Mouse (Mus musculus) Patski (cell line): ENCODE results near the gene Atp6v1b1. TPM values are rescaled to one million over a fixed set of nuclear protein-coding genes. Genes with fewer than 3 reads are reported as not detected.
A peak's percentile ranks its signal among the peaks of the same experiment; 100 is the strongest.
"Not testable (repeated sequence)": the region's sequence is repeated elsewhere in the genome, so short reads cannot be mapped to it uniquely, and the experiment has no call there.

Experiments
- ATAC-seq: fragments of 100-300 bp; one replicate; pipeline ENCODE4 v1.8.0; 2021
- CTCF ChIA-PET: fragments of 350-600 bp; sonication (Branson Sonifier 250); formaldehyde crosslinking; loops from one replicate; lab custom pipeline; 2022; ENCODE audit warnings: inconsistent platforms; lab: Charles Lee
- POLR2A ChIA-PET: fragments of 350-600 bp; sonication (Branson Sonifier 250); formaldehyde crosslinking; loops from one replicate; lab custom pipeline; 2022; ENCODE audit warnings: antibody characterized with exemption, inconsistent platforms; lab: Charles Lee
- DNase-seq: peaks from one replicate; pipeline ENCODE4 v3.0.0-alpha.2; 2011; ENCODE audit warnings: low read depth, low spot score
- H3K27me3 ChIP-seq: fragments of 371-371 bp; one replicate; pipeline ENCODE4 v1.5.1; 2021
- CTCF ChIP-seq: fragments of 100-300 bp; IDR thresholded peaks from one replicate; pipeline ENCODE4 v1.5.1; 2021
- in situ Hi-C: fragments of 300-500 bp; cut with MboI; formaldehyde crosslinking; loops from 3 replicates; pipeline ENCODE4 v1.11.1; 2018; ENCODE audit warnings: low pct_unique_long_range_greater_than_20kb, mixed read lengths
- polyA plus RNA-seq: library from polyadenylated mRNA; unstranded; gene quantifications from one replicate; pipeline ENCODE4 v1.2.3, GENCODE M21; 2021

Atp6v1b1 gene
- polyA plus RNA-seq, 1 experiment from 2014 or later = not detected

- POLR2A ChIA-PET = interaction anchor here (0.6 kb wide), 1 partner anchor 606 kb away, joined by 3 read pairs; no protein-coding TSS in a partner anchor
- no peaks in the 10 kb centered on the region for H3K27me3 ChIP-seq
- peak; percentile 19 for ATAC-seq
- no peak for DNase-seq
- in situ Hi-C loops = loop anchor here (5.0 kb wide), 1 partner anchor 83 kb away; no protein-coding TSS in a partner anchor
- no peak for TF ChIP-seq CTCF
- CTCF ChIA-PET = interaction anchor here (0.6 to 2.1 kb wide), 9 partner anchors 8 to 43 kb away, joined by 3 to 8 read pairs (median 7); partner anchors contain the start of gene Ankrd53
Measured at GRCm38 (mm10) chr6:83774781-83775563, 32.2 kb downstream of the Atp6v1b1 start.

GRCm38 (mm10) chr6:83775638-83776293, 33.0 kb downstream of the Atp6v1b1 start, which contains the start of gene Tex261:
TSS of gene Tex261 (minus strand) at chr6:83775813.
- no peaks in the 10 kb centered on the region for H3K27me3 ChIP-seq
- peak; percentile 70 for DNase-seq
- in situ Hi-C loops = loop anchor here (5.0 kb wide), 1 partner anchor 83 kb away; no protein-coding TSS in a partner anchor
- ChIA-PET CTCF (interaction anchor here (0.6 to 2.1 kb wide), 16 partner anchors 9 to 86 kb away, joined by 3 to 8 read pairs (median 5); partner anchors contain the start of gene Ankrd53), POLR2A (interaction anchor here (0.6 kb wide), 1 partner anchor 607 kb away, joined by 3 read pairs; no protein-coding TSS in a partner anchor)
- ATAC-seq = peak; percentile 87
- no peak for TF ChIP-seq CTCF

- in situ Hi-C loops = loop anchor here (5.0 kb wide), 1 partner anchor 86 kb away; no protein-coding TSS in a partner anchor
- POLR2A ChIA-PET = no interaction called here
- ATAC-seq = no peak
- no peak for DNase-seq
- no peak for TF ChIP-seq CTCF
- CTCF ChIA-PET = interaction anchor here (0.9 to 1.0 kb wide), 3 partner anchors 9 to 13 kb away, joined by 3 to 7 read pairs (median 4); no protein-coding TSS in a partner anchor
- H3K27me3 ChIP-seq = no peaks in the 10 kb centered on the region
Measured at GRCm38 (mm10) chr6:83778306-83778705, 35.5 kb downstream of the Atp6v1b1 start.

- H3K27me3 ChIP-seq = no peaks in the 10 kb centered on the region
- no peak for ATAC-seq
- ChIA-PET CTCF (interaction anchor here (0.9 to 1.1 kb wide), 5 partner anchors 8 to 20 kb away, joined by 3 to 7 read pairs (median 4); no protein-coding TSS in a partner anchor), POLR2A (no interaction called here)
- in situ Hi-C loops = loop anchor here (5.0 kb wide), 1 partner anchor 87 kb away; no protein-coding TSS in a partner anchor
- DNase-seq = no peak
- no peak for TF ChIP-seq CTCF
Measured at GRCm38 (mm10) chr6:83779026-83779425, 36.2 kb downstream of the Atp6v1b1 start.

GRCm38 (mm10) chr6:83786426-83786825, 43.6 kb downstream of the Atp6v1b1 start:
- DNase-seq (no peak), ATAC-seq (no peak)
- ChIA-PET CTCF (interaction anchor here (0.7 to 1.5 kb wide), 2 partner anchors 8 to 11 kb away, joined by 3 to 7 read pairs; no protein-coding TSS in a partner anchor), POLR2A (no interaction called here)
- in situ Hi-C loops = no loop called here
- H3K27me3 ChIP-seq = no peaks in the 10 kb centered on the region
- TF ChIP-seq CTCF = no peak

GRCm38 (mm10) chr6:83788554-83788953, 45.8 kb downstream of the Atp6v1b1 start:
- no peak for ATAC-seq
- TF ChIP-seq CTCF = no peak
- ChIA-PET POLR2A (interaction anchor here (0.6 to 1.0 kb wide), 2 partner anchors 19 to 103 kb away, joined by 3 read pairs; no protein-coding TSS in a partner anchor), CTCF (no interaction called here)
- H3K27me3 ChIP-seq = no peaks in the 10 kb centered on the region
- in situ Hi-C loops = no loop called here
- DNase-seq = no peak

GRCm38 (mm10) chr6:83790533-83790932, 47.7 kb downstream of the Atp6v1b1 start:
- DNase-seq, in situ Hi-C loops, POLR2A ChIA-PET, H3K27me3 ChIP-seq, ATAC-seq: not testable (repeated sequence)
- CTCF ChIA-PET = interaction anchor here (0.9 to 2.0 kb wide), 2 partner anchors 12 to 15 kb away, joined by 3 to 8 read pairs; partner anchors contain the start of gene Tex261

- no peak for ATAC-seq
- TF ChIP-seq CTCF = no peak
- no peaks in the 10 kb centered on the region for H3K27me3 ChIP-seq
- DNase-seq = no peak
- ChIA-PET CTCF (interaction anchor here (0.9 to 2.0 kb wide), 4 partner anchors 9 to 16 kb away, joined by 3 to 8 read pairs (median 4); partner anchors contain the start of gene Tex261), POLR2A (no interaction called here)
- in situ Hi-C loops = no loop called here
Measured at GRCm38 (mm10) chr6:83791251-83791890, 48.6 kb downstream of the Atp6v1b1 start.

- TF ChIP-seq CTCF = no peak
- no peaks in the 10 kb centered on the region for H3K27me3 ChIP-seq
- DNase-seq = peak; percentile 72
- POLR2A ChIA-PET = interaction anchor here (1.4 kb wide), 1 partner anchor 21 kb away, joined by 3 read pairs; no protein-coding TSS in a partner anchor
- CTCF ChIA-PET = interaction anchor here (1.1 to 1.4 kb wide), 2 partner anchors 16 to 119 kb away, joined by 3 to 4 read pairs; no protein-coding TSS in a partner anchor
- ATAC-seq = peak; percentile 85
- in situ Hi-C loops = no loop called here
Measured at GRCm38 (mm10) chr6:83794760-83795296, 52.0 kb downstream of the Atp6v1b1 start, which contains the start of gene Nagk. TSS of gene Nagk (plus strand) at chr6:83794982.
